Mouse (Mus musculus) kidney, embryonic 16.5 days (tissue): ENCODE data around the gene Nav2. TPM values are rescaled to one million over a fixed set of nuclear protein-coding genes. Genes with fewer than 3 reads are reported as not detected.

Source experiments
- ATAC-seq: fragments of 200-750 bp; cut with Nextera tagmentation; 2 replicates; pipeline ENCODE4 v1.8.0; 2017; ENCODE audit warnings: moderate TSS enrichment; ENCODE audit not compliant: low FRiP score, low TSS enrichment
- H3K27ac ChIP-seq: fragments of 300-500 bp; sonication (generic); 2 replicates; pipeline ENCODE4 v1.5.1; 2014; ENCODE audit warnings: low read length
- H3K27me3 ChIP-seq: fragments of 300-500 bp; sonication (generic); 2 replicates; pipeline ENCODE4 v1.6.1; 2014; ENCODE audit warnings: low read length, control low read depth, mixed read lengths; ENCODE audit not compliant: insufficient read depth
- H3K36me3 ChIP-seq: fragments of 300-500 bp; sonication (generic); 2 replicates; pipeline ENCODE4 v1.6.1; 2014; ENCODE audit warnings: low read length, control low read depth, mixed read lengths; ENCODE audit not compliant: insufficient read depth
- H3K4me1 ChIP-seq: fragments of 300-500 bp; sonication (generic); 2 replicates; pipeline ENCODE4 v1.6.1; 2014; ENCODE audit warnings: low read length, control low read depth, mixed read lengths; ENCODE audit not compliant: insufficient read depth
- H3K4me2 ChIP-seq: fragments of 300-500 bp; sonication (generic); replicated peaks from 2 replicates; pipeline ENCODE4 v1.6.1; 2014; ENCODE audit warnings: low read depth, low read length
- H3K4me3 ChIP-seq: fragments of 300-500 bp; sonication (generic); 2 replicates; pipeline ENCODE4 v1.5.1; 2014; ENCODE audit warnings: mild to moderate bottlenecking, low read length
- H3K9ac ChIP-seq: fragments of 300-500 bp; sonication (generic); replicated peaks from 2 replicates; pipeline ENCODE4 v1.6.1; 2014; ENCODE audit warnings: low read length
- H3K9me3 ChIP-seq: fragments of 300-500 bp; sonication (generic); 2 replicates; pipeline ENCODE4 v1.6.1; 2016; ENCODE audit warnings: low read length, control low read depth
- WGBS: fragments of 180-500 bp; shearing (Covaris S2); extraction: QIAGEN DNeasy Blood & Tissue Kit; methylation state at CpG from one replicate; pipeline ENCODE4 v1.1.7; 2014; 5-methylcytosine and 5-hydroxymethylcytosine counted together
- polyA plus RNA-seq: library from polyadenylated mRNA; unstranded; fragments of >200 nt; fragmentation: Nextera tagmentation; extraction: Ambion mirVana; gene quantifications from 2 replicates; pipeline ENCODE4 v1.2.1, GENCODE M21; 2015

Nav2 gene
- polyA plus RNA-seq, 1 experiment from 2014 or later = 22.6 TPM

GRCm38 (mm10) chr7:49213011-49213410 is 304.5 kb downstream of the Nav2 start:
- no peak overlapping the region for H3K9ac ChIP-seq
- no peak for ATAC-seq
- no peaks in the 10 kb centered on the region for H3K27me3 ChIP-seq
- no peak overlapping the region for H3K4me3 ChIP-seq
- no peaks in the 10 kb centered on the region for H3K36me3 ChIP-seq
- no peaks in the 10 kb centered on the region for H3K9me3 ChIP-seq
- no peak overlapping the region for H3K27ac ChIP-seq
- WGBS = 58% methylated on average over 4 of the region's 4 CpGs
- no peak overlapping the region for H3K4me2 ChIP-seq
- H3K4me1 ChIP-seq = no peaks in the 10 kb centered on the region

- no peak for ATAC-seq
Measured at GRCm38 (mm10) chr7:49217786-49218185, 309.3 kb downstream of the Nav2 start.

GRCm38 (mm10) chr7:49225741-49226140 is 317.2 kb downstream of the Nav2 start:
- no peaks in the 10 kb centered on the region for H3K27me3 ChIP-seq
- H3K4me2 ChIP-seq = no peak overlapping the region
- H3K4me1 ChIP-seq = 0 out of 2 replicates have a peak, but pooled peaks cover 8% of the 10 kb centered on the region
- H3K9me3 ChIP-seq = no peaks in the 10 kb centered on the region
- H3K27ac ChIP-seq = no peak overlapping the region
- WGBS = 59% methylated on average over 5 of the region's 5 CpGs
- no peaks in the 10 kb centered on the region for H3K36me3 ChIP-seq
- no peak overlapping the region for H3K4me3 ChIP-seq
- no peak for ATAC-seq
- no peak overlapping the region for H3K9ac ChIP-seq

More at GRCm38 (mm10) chr7:49217786-49218185, 309.3 kb downstream of the Nav2 start:
- Histone ChIP-seq H3K4me3 (no peak overlapping the region), H3K27me3 (no peaks in the 10 kb centered on the region), H3K9me3 (no peaks in the 10 kb centered on the region), H3K9ac (no peak overlapping the region), H3K4me2 (no peak overlapping the region), H3K4me1 (no peaks in the 10 kb centered on the region), H3K36me3 (no peaks in the 10 kb centered on the region), H3K27ac (no peak overlapping the region)
- WGBS = 75% methylated on average over 6 of the region's 6 CpGs

GRCm38 (mm10) chr7:49232969-49233368 is 324.5 kb downstream of the Nav2 start:
- no peak overlapping the region for H3K4me2 ChIP-seq

GRCm38 (mm10) chr7:49234288-49234687 is 325.8 kb downstream of the Nav2 start:
- 58% methylated on average over 8 of the region's 8 CpGs for WGBS
- Histone ChIP-seq H3K9ac (no peak overlapping the region), H3K9me3 (no peaks in the 10 kb centered on the region), H3K4me1 (peaks cover 12% of the 10 kb centered on the region; the same call in 1 of the 2 replicates), H3K4me3 (no peak overlapping the region), H3K36me3 (no peaks in the 10 kb centered on the region), H3K4me2 (no peak overlapping the region), H3K27ac (peak overlapping the region; percentile 79; the same call in 1 of the 2 replicates), H3K27me3 (no peaks in the 10 kb centered on the region)
- ATAC-seq = peak; percentile 36; the same call in 1 of the 2 replicates

More at GRCm38 (mm10) chr7:49232969-49233368, 324.5 kb downstream of the Nav2 start:
- Histone ChIP-seq H3K9me3 (no peaks in the 10 kb centered on the region), H3K4me3 (no peak overlapping the region), H3K27ac (no peak overlapping the region), H3K4me1 (peaks cover 12% of the 10 kb centered on the region; the same call in 1 of the 2 replicates), H3K27me3 (no peaks in the 10 kb centered on the region), H3K36me3 (no peaks in the 10 kb centered on the region), H3K9ac (no peak overlapping the region)
- ATAC-seq = no peak
- 84% methylated on average over 2 of the region's 2 CpGs for whole genome bisulfite sequencing

- 71% methylated on average over 9 of the region's 9 CpGs for WGBS
- Histone ChIP-seq H3K27ac (peak overlapping the region; percentile 79; the same call in 1 of the 2 replicates), H3K4me3 (no peak overlapping the region), H3K36me3 (no peaks in the 10 kb centered on the region), H3K4me2 (no peak overlapping the region), H3K27me3 (no peaks in the 10 kb centered on the region), H3K9me3 (no peaks in the 10 kb centered on the region), H3K4me1 (peaks cover 12% of the 10 kb centered on the region; the same call in 1 of the 2 replicates), H3K9ac (no peak overlapping the region)
- no peak for ATAC-seq
Measured at GRCm38 (mm10) chr7:49235271-49235681, 326.8 kb downstream of the Nav2 start.

- H3K27ac ChIP-seq = peak overlapping the region; percentile 25; the same call in 1 of the 2 replicates
- no peaks in the 10 kb centered on the region for H3K9me3 ChIP-seq
- peaks cover 12% of the 10 kb centered on the region; the same call in 1 of the 2 replicates for H3K4me1 ChIP-seq
- no peak for ATAC-seq
- no peaks in the 10 kb centered on the region for H3K27me3 ChIP-seq
- no peak overlapping the region for H3K4me3 ChIP-seq
- H3K36me3 ChIP-seq = no peaks in the 10 kb centered on the region
- 70% methylated on average over 3 of the region's 3 CpGs for WGBS
- H3K4me2 ChIP-seq = no peak overlapping the region
- no peak overlapping the region for H3K9ac ChIP-seq
Measured at GRCm38 (mm10) chr7:49235821-49236220, 327.3 kb downstream of the Nav2 start.

- H3K27me3 ChIP-seq = no peaks in the 10 kb centered on the region
- WGBS = 86% methylated on average over 7 of the region's 7 CpGs
- no peak overlapping the region for H3K27ac ChIP-seq
- H3K4me2 ChIP-seq = no peak overlapping the region
- no peak for ATAC-seq
- H3K9ac ChIP-seq = no peak overlapping the region
- no peaks in the 10 kb centered on the region for H3K9me3 ChIP-seq
- H3K4me3 ChIP-seq = no peak overlapping the region
- no peaks in the 10 kb centered on the region for H3K36me3 ChIP-seq
- peaks cover 11% of the 10 kb centered on the region for H3K4me1 ChIP-seq
Measured at GRCm38 (mm10) chr7:49240461-49240860, 331.9 kb downstream of the Nav2 start.

- H3K27me3 ChIP-seq = no peaks in the 10 kb centered on the region
- H3K9ac ChIP-seq = no peak overlapping the region
- H3K4me2 ChIP-seq = no peak overlapping the region
- H3K27ac ChIP-seq = peak overlapping the region; percentile 76
- WGBS = 57% methylated on average over 3 of the region's 3 CpGs
- no peak overlapping the region for H3K4me3 ChIP-seq
- H3K36me3 ChIP-seq = no peaks in the 10 kb centered on the region
- no peak for ATAC-seq
- H3K9me3 ChIP-seq = no peaks in the 10 kb centered on the region
- H3K4me1 ChIP-seq = peaks cover 13% of the 10 kb centered on the region
Measured at GRCm38 (mm10) chr7:49241229-49241751, 332.8 kb downstream of the Nav2 start.

- peaks cover 23% of the 10 kb centered on the region for H3K4me1 ChIP-seq
- peaks cover 8% of the 10 kb centered on the region for H3K27me3 ChIP-seq
- no peaks in the 10 kb centered on the region for H3K9me3 ChIP-seq
- H3K4me2 ChIP-seq = no peak overlapping the region
- no peak overlapping the region for H3K9ac ChIP-seq
- H3K4me3 ChIP-seq = no peak overlapping the region
- ATAC-seq = peak; percentile 25; the same call in 1 of the 2 replicates
- no peaks in the 10 kb centered on the region for H3K36me3 ChIP-seq
- peak overlapping the region; percentile 76; the same call in 1 of the 2 replicates for H3K27ac ChIP-seq
- WGBS = 34% methylated on average over 5 of the region's 5 CpGs
Measured at GRCm38 (mm10) chr7:49242261-49242660, 333.7 kb downstream of the Nav2 start.
